Mouse (Mus musculus) spleen, postnatal 14 days (tissue): ENCODE results near the gene Pitpna.
"Not testable (repeated sequence)": the region's sequence is repeated elsewhere in the genome, so short reads cannot be mapped to it uniquely, and the experiment has no call there.

ENCODE experiments used
- DNase-seq, 2 experiments: peaks; one replicate each; pipeline ENCODE4 v3.0.0; 2021 to 2022; ENCODE audit warnings: low spot score in 2 of 2

Pitpna gene

GRCm38 (mm10) chr11:75587493-75588284 is at the start of gene Pitpna:
Gene Pitpna (plus strand): TSS chr11:75588097.
- peak; percentile 90 to 93 for DNase-seq

- DNase-seq = no peak
These were observed 49.5 kb upstream of the Pitpna start for GRCm38 (mm10) chr11:75538184-75538969.

- DNase-seq = no peak
These were observed 49.0 kb upstream of the Pitpna start for GRCm38 (mm10) chr11:75538970-75539299.

- no peak for DNase-seq
These were observed 47.7 kb upstream of the Pitpna start for GRCm38 (mm10) chr11:75540209-75540608.

GRCm38 (mm10) chr11:75540710-75541581 is 47.0 kb upstream of the Pitpna start:
- no peak for DNase-seq

- no peak for DNase-seq
These were observed 43.2 kb upstream of the Pitpna start for GRCm38 (mm10) chr11:75544713-75545112.

- DNase-seq = no peak
These were observed 41.8 kb upstream of the Pitpna start for GRCm38 (mm10) chr11:75546057-75546456.

- no peak for DNase-seq
These were observed 38.2 kb upstream of the Pitpna start for GRCm38 (mm10) chr11:75549658-75550111.

GRCm38 (mm10) chr11:75550200-75550946 is 37.5 kb upstream of the Pitpna start:
- DNase-seq = no peak

- DNase-seq = no peak
These were observed 36.6 kb upstream of the Pitpna start for GRCm38 (mm10) chr11:75551321-75551720.

- DNase-seq = no peak
These were observed 35.9 kb upstream of the Pitpna start for GRCm38 (mm10) chr11:75551961-75552441.

GRCm38 (mm10) chr11:75552906-75553482 is 34.9 kb upstream of the Pitpna start:
- no peak for DNase-seq

- DNase-seq = not testable (repeated sequence)
These were observed 31.9 kb upstream of the Pitpna start for GRCm38 (mm10) chr11:75556006-75556405.

GRCm38 (mm10) chr11:75557142-75557541 is 30.8 kb upstream of the Pitpna start:
- DNase-seq = no peak

GRCm38 (mm10) chr11:75558101-75558500 is 29.8 kb upstream of the Pitpna start:
- no peak for DNase-seq

- DNase-seq = no peak
These were observed 27.9 kb upstream of the Pitpna start for GRCm38 (mm10) chr11:75559870-75560504.

- DNase-seq = peak in 1 of 2 experiments; percentile 45
These were observed 27.1 kb upstream of the Pitpna start for GRCm38 (mm10) chr11:75560530-75561409.

- no peak for DNase-seq
These were observed 26.5 kb upstream of the Pitpna start for GRCm38 (mm10) chr11:75561410-75561791.

GRCm38 (mm10) chr11:75562840-75563239 is 25.1 kb upstream of the Pitpna start:
- no peak for DNase-seq
